Mouse (Mus musculus): ENCODE data around the gene Wdr62.

Wdr62 gene

DNA sequence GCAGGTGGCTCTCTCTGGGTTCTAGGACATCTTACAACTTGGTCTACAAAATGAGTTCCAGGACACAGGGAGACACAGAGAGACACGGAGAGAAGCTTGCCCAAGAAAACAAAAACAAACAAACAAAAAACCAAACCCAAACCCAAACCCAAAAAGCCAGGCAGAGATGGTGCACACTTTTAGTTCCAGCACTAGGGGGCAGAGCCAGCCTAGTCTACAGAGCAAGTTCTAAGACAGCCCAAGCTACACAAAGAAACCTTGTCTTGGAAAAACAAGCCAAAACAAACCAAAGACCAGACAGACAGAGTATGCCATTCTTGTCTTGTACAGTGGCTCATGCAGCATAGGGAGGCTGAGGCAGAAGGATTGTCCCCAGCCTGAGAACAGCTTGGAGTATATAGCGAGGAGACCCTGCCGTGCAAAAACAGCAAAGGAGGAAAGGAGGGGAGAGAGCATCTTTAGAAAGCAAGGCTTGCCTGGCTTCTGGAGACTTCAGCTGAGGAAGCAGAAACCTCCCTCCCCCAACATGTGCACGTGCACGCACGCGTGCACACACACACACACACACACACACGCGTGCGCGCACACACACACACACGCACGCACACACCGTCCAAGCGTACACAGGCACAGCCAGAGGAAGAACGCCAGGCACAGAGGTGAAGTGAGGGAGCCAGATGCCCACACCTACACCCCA, 26.0 kb upstream of the Wdr62 start:
- DNase-seq (ENCODE audit: low spot score in 2 of 2) = no peak

DNA sequence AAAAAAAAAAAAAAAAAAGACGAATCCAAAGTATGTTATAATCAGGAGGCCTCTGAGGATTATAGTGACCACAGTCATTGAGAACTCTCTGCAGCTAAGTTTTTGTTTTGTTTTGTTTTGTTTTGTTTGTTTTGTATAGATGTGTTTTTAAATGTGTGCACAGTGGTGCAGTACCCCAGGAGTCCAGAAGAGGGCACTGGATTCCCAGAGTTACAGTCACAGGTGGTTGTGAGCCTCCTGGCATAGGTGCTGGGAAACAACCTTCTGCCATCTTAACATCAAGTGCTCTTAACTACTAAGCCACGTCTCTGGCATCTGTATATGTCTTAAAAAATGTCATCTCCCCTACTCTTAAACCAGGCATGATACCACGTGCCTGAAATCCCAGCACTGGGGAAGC, 20.7 kb upstream of the Wdr62 start:
- no peak for DNase-seq (ENCODE audit: low spot score in 2 of 2)

DNA sequence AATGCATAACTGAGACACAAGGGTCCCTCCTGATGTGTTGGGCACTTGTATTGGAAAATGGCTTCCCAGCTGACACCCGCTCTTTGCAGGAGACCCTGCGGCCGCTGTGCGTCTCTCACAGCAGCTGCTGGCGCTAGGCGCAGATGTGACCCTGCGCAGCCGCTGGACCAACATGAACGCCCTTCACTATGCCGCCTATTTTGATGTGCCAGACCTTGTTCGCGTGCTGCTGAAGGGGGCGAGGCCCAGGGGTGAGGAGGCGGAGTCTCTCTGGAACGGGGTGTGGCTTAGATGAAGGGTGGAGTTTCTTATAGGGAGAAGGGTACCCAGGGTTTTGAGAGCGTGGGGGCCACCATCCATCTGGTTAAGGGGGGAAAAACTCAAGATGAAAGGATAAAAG, 17.0 kb upstream of the Wdr62 start:
- DNase-seq (ENCODE audit: low spot score in 2 of 2) = no peak

DNA sequence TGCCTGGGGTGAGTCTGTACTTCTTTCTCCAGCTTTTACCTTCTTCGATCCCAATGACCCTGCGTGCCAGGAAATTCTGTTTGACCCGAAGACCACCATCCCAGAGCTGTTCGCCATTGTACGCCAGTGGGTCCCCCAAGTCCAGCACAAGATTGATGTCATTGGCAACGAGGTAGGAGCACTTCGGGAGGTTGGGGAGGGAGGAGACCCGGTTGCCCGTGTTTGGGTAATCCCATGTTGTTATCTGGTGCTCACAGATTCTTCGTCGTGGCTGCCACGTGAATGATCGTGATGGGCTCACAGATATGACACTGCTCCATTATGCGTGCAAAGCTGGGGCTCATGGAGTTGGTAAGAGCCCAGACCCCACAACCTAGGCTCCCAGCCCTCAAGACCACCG, 16.6 kb upstream of the Wdr62 start:
- DNase-seq (ENCODE audit: low spot score in 2 of 2) = no peak

DNA sequence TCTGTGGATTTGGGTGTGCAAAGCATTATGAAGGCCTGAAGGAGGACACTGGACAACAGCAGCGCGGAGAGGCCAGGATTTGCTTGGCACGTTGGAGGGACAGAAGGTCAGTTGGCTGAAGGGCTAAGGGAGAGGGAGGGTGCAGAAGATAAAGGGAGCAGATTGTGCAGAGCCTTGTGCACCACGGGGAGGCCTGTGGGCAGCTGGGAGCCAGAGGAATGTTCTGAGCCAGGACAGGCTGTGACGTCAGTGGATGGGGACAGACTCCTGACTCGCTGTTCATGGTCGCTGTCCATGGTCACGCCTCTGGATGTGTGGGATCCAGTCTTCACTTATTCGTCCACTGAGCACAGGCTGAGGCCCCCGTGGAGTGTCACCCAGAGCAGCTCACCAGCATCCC, 14.9 kb upstream of the Wdr62 start:
- no peak for DNase-seq (ENCODE audit: low spot score in 2 of 2)

DNA sequence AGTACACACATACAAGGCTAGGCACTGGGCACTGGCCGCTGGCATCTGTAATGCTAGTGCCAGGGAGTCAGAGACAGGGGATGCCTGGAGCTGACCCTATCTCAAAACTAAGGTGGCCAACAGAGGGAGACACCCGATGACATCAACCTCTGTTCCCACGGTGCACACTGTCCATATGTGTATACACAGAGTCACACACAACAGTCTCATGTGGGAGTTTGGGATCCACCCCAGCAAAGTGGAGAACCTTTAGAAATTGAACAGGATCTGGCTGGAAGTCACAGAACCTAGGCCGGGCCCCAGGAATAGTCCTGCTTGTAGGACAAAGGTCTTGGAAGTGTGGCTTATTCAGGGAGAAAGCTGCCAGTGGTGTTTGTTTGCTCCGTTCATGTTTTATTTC, 14.1 kb upstream of the Wdr62 start:
- no peak for DNase-seq (ENCODE audit: low spot score in 2 of 2)

DNA sequence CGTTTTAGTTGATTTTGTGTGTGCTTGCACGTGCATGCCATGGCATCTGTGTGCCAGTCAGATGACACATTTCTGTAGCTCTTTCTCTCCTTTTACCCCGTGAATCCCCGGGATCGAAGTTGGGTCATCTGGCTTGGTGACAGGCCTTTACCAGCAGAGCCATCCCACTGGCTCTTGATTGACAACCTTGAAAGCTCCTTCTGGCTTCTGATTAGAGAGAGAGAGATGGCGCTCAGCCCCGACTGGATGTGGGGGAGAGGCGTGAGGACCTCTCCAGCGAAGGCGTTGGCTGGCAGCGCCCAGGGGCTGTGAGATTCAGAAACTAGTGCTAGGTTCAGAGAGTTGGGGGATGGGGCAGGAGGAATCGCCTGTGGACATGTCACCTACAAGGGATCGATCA, 13.6 kb upstream of the Wdr62 start:
- DNase-seq (ENCODE audit: low spot score in 2 of 2) = peak; percentile 58 to 63

DNA sequence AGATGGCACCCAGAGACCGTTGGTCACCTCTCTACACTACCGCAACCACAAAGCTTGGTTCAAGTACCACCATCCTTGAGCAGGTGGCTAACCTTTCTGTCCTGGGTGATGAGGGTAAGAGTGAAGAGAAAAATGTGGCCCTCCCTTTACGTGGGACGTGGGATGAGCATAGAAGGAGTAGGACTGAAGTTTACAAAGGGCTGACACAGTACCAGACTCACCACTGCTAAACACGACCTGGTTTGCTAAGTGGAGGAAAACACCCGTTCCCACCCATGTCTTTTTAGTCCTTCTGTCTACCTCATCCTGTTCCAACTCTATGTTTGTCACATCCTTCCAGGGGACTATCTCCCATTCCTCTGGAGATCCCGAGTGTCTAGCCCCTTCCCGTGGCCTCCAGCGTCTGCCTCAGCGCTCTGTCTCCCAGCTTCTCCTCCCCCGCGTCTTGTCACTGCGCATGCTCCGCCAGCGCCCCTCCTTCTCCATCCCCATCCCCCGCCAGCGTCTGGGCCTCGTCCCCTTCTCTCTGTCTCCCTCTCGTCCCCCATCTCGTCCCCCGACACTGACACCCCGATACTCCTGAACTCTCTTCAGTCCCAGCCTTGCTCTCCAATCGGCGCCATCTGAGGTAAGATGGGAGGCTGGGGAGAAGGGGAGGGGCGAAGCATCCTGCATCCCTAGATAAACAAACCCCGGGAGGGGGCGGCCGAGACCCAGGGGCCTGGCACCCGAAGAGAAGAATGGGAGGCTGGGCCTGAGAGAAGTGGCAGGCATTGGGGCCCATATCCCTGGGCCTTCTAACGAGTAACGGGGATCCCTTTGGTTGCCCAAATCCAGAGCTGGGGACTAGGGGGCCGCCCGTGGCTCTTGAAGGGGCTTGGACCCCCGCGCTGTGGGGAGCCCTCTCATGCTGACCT, 11.3 kb upstream of the Wdr62 start, which contains the start of gene Clip3:
Gene Clip3, plus strand, starts transcription at position 514 of the 917 bp plus-strand sequence.
- peak; percentile 94 to 95 for DNase-seq (ENCODE audit: low spot score in 2 of 2)

DNA sequence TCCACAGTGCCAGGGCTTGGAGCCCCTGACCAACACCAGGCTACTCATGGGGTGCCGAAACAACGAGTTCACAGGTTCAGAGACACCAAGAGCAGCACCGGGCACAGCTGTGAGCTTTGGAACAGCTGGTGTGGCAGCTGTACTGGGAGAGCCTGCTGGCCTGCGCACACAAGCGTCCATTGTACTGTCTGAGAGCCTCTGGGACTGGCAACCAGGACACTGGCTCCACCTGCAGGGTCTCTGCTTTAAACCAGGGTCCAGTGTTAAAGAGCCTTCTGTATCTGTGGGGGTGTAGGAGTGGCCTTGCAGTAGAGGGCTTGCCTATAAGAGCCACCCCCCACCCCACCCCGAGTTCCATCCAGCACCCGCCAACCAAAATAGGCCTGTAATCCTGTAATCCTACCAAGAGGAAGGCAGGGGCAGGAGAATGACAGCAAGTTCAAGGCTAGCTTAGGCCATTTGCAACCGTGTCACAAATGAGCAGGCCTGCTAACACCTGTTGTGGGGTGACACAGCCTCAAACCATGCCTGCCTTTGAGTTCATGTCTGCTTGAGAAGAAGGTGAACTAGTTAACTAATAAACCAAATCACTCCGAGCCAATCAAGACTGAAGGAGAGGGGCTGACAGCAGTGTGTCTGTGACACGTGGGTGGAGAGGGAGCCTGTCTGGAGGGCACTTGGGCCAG, 9.6 kb upstream of the Wdr62 start:
- DNase-seq (ENCODE audit: low spot score in 2 of 2) = peak; percentile 71 to 80

DNA sequence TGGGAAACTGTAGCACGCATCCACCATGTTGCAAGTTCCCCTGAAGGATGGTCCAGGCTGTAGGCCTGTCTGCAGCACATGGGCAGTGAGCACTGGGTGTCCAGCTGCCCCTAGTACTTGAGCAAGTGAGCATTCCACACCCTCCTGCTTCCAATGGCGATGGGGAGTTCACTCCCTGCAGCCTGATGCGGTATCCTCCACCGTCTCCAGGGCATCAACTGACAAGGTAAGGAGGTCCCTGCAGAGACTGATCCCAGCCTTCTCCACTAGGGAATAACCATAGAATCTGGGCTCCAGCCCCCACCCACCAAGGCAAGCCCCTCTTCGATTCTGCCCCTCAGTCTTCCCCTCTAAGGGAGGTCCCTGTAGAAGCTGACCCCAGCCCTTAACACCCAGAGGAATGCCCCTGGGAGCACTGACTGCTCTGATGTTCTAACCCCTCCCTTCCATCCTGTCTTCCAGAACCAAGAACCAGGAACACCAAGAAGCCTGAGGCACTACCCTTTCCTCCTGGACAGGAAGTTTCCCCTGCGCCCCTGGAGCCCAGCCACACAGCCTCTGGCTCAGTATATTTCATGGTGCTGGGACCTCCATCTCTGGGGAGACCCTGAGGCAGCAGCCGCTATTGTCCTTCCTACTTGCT, 9.0 kb upstream of the Wdr62 start:
- DNase-seq (ENCODE audit: low spot score in 2 of 2) = no peak

DNA sequence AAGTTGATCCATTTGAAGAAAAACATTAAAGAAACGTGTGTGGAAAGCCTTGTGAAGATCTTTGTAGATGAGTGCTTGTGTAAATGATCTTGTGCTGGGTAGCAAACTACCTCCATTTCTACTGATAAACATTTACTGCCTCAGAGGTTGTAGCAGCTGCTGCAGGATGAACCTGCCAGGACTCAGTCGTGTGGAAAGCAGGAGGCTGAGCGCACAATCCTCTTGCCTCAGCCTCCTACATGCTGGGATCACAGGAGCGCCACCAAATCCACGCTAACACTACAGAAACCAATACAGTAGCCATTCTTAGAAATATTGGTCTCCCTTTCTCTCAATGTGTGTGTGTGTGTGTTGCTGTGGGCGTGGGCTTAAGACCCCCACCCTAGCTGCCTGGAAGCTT, 7.8 kb upstream of the Wdr62 start:
- DNase-seq (ENCODE audit: low spot score in 2 of 2) = no peak

DNA sequence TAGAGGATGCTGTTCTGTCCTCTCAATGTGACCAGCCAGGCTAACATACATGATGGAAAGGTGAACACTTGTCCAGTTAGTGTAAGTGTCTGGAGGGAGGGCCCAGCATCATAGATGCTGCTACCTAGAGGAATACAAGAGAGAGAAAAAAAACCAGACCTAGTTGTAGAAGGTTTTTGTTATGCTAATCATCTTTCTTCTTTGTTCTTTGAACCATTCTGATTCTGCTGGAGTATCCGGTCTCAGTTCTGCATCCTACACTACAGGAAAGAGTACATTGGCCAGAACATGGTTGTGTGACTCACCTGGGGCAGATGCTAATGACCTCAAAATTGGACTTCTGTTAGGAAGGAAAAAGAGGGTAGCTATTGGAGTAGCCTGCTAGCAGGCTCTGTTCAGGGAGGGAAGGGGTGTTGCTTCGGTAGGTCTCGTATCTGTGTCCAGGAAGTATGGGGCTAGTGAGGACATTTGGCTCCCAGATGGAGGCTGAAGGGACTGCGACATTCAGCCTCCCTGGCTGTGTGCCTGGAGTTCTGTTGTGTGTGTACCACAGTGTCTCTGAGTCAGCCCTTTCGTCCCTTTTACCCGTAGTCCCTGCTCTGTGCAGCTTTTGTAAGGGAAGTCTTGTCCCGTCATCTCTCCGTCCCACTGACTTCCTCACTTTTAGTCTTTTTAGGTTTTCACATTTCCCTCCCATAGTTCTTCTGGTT, 6.6 kb upstream of the Wdr62 start:
- peak; percentile 69 to 72 for DNase-seq (ENCODE audit: low spot score in 2 of 2)

DNA sequence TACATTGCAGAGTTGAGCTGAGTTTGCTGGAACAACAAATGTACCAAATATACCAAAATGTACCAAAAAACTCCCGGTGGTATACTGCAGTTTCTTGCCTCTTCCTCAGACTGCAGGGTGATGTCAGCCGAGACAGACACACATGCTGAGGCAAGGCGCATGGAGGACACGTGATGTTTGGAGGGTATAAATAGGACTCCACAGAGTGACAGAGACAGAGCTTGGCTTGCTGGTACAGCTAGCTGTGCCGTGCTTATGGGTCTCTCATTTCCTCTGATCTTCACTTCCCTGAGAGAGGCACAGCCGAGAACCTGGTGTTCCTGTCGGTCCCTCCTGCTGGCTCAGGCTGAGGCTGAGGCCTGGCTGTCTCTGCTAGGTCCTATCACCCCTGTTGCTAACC, 2.5 kb upstream of the Wdr62 start:
- DNase-seq (ENCODE audit: low spot score in 2 of 2) = peak in 1 of 2 experiments; percentile 46

DNA sequence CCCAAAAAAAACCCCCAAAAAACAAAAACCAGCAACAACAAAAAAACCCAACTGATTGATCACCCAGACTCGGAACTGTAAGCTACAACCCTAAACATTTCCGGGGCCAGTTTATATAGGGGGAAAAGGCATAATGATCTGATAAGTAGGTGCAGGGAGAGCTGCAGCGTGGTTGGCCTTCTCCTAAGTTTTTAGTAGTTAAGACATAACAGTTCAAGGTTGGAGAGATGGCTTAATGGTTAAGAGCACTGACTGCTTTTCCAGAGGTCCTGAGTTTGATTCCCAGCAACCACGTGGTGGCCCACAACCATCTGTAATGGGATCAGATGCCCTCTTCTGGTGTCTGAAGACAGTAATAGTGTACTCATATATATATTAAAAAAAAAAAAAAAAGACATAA, 1.3 kb upstream of the Wdr62 start:
- no peak for DNase-seq (ENCODE audit: low spot score in 2 of 2)

DNA sequence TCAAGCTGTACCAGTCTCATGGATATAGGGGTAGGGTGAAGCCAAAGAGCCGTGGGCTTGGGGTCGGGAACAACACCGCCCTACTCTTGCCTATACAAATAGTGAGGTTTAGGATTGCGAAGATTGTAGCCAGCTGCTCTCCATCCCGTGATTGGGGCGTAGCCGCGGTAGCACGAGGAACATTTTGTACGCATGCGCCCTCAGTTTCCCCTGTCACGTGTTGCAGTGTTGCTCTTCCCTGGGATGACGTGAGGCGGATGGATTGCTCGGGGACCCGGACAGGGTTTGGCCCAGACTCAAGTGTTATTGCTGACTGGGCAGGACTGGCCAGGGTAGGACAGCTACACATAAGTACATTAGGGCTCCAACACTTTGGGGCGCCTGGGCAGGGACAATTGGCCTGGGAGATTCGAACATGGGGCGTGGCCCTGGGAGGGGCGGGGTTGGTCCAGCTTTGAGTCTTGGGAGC, 485 bp upstream of the Wdr62 start:
- peak; percentile 93 to 94 for DNase-seq (ENCODE audit: low spot score in 2 of 2)

DNA sequence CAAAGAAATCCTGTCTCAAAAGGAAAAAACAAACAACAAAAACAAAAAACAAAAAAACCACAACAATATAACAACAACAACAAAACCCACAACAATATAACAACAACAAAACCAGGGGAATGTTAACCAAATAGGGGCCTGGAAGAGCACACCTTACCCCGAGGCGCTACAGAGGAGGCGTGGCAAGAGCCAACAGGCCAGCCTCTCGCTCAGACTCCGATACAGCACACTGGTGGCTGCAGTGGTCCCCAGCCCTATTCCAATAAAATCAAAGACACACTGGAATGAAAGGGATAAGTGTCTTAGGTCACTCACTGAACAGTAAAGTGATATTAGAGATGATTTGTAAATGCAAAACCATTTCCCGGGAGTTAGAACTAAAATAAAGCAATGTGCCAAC, 683 bp downstream of the Wdr62 start:
- no peak for DNase-seq (ENCODE audit: low spot score in 2 of 2)

DNA sequence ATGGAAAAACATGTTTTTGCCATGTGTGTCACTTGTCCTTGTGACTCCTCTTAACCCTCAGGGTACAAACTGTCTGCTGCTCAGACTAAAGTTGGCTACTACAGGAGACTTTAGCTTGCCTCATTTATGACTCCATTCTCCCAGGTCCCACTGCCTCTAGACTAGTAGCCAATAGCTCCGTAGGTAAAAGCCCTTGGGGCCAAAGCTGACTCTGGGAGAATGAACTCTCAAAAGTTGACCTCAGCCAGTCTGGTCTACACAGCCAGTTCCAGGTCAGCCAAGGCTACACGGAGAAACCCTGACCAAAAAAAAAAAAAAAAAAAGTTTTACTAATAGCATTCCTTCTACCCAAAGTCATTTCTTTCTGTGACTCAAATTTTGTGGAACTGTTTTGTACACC, 1.3 kb downstream of the Wdr62 start:
- no peak for DNase-seq (ENCODE audit: low spot score in 2 of 2)

DNA sequence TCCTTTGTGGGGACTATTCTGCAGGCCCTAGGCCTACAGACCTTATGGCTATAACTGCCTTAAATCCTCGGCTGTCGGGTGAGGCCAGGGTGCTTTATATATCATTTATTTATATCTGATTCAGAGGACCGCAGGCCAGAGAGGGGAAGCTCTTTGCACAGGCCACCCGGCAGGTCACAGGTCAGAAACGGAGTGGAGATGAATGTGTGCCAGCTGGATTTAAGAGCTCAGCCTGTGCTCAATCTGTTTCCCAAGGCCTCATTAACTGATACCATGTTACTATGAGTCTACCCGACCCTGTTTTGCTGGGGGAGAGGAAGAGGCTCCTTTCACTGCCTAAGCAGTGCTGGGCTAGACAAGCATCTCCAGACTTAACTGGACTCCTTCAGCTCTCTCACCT, 5.8 kb downstream of the Wdr62 start:
- no peak for DNase-seq (ENCODE audit: low spot score in 2 of 2)

DNA sequence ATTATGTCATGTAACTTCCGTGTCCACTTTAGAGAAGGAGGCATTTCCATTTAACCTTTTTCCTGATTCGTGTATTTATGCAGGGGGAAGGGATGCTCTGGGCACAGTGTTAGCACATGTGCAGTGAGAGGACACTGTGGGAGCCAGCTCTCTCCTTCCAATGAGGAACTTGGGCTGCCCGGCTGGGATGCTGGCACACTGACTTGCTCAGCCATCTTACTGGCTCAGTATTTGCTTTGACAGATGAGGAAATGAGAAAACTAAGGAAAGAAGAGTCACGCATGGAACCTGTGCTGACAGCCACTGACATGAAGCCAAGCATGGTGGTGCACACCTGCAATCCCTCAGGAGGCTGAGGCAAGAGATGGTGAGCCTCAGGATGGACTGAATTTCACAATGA, 10.6 kb downstream of the Wdr62 start:
- no peak for DNase-seq (ENCODE audit: low spot score in 2 of 2)

DNA sequence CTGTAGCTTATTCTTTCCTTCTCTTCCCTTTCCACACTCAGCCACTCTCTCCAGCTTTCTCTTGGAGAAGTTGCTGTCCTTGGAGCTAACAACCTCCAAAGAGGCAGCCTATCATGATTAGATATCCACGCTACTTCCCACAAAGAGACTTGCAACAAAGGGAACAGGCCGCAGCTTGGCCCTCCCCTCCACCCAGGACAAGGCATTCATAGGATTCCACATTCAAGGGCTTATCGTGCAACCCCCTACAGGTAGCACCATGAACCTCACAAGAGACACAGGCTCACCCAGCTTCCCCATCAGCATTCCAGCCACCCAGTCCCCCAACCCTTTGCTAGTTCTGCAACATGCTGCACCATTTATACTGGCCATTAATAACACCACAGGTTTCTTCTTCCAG, 13.4 kb downstream of the Wdr62 start:
- DNase-seq (ENCODE audit: low spot score in 2 of 2) = no peak

DNA sequence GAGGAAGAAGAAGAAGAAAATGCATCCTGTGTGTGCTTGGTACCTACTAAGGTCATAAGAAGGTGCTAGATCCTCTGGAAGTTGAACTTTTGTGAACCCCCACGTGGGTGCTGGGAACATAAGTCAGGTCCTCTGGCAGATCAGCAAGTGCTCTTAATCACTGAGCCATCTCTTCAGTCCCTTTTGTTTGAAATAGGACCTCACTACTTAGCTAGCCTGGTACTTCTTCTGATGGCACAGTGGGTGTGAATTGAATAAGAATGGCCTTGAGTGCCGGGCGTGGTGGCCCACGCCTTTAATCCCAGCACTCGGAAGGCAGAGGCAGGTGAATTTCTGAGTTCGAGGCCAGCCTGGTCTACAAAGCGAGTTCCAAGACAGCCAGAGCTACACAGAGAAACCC, 14.3 kb downstream of the Wdr62 start:
- no peak for DNase-seq (ENCODE audit: low spot score in 2 of 2)
